Mouse (Mus musculus) liver, embryonic 12.5 days (tissue): ENCODE measurements around the gene Tpte. TPM values are rescaled to one million over a fixed set of nuclear protein-coding genes. Genes with fewer than 3 reads are reported as not detected.
"Not testable (repeated sequence)": the region's sequence is repeated elsewhere in the genome, so short reads cannot be mapped to it uniquely, and the experiment has no call there.

Experiments
- ATAC-seq: fragments of 200-750 bp; cut with Nextera tagmentation; 2 replicates; pipeline ENCODE4 v1.8.0; 2017; ENCODE audit warnings: moderate number of reproducible peaks, mild to moderate bottlenecking, moderate library complexity
- H3K27ac ChIP-seq: fragments of 300-500 bp; sonication (generic); 2 replicates; pipeline ENCODE4 v1.5.1; 2016; ENCODE audit warnings: mild to moderate bottlenecking
- H3K27me3 ChIP-seq: fragments of 300-500 bp; sonication (generic); replicated peaks from 2 replicates; pipeline ENCODE4 v1.6.1; 2016; ENCODE audit warnings: mild to moderate bottlenecking, moderate library complexity
- H3K36me3 ChIP-seq: fragments of 300-500 bp; sonication (generic); 2 replicates; pipeline ENCODE4 v1.6.1; 2016; ENCODE audit warnings: mild to moderate bottlenecking, moderate library complexity
- H3K4me1 ChIP-seq: fragments of 300-500 bp; sonication (generic); 2 replicates; pipeline ENCODE4 v1.6.1; 2016
- H3K4me2 ChIP-seq: fragments of 300-500 bp; sonication (generic); 2 replicates; pipeline ENCODE4 v1.6.1; 2016; ENCODE audit warnings: mild to moderate bottlenecking, moderate library complexity
- H3K4me3 ChIP-seq: fragments of 300-500 bp; sonication (generic); 2 replicates; pipeline ENCODE4 v1.5.1; 2016; ENCODE audit warnings: mild to moderate bottlenecking, moderate library complexity
- H3K9ac ChIP-seq: fragments of 300-500 bp; sonication (generic); 2 replicates; pipeline ENCODE4 v1.6.1; 2016; ENCODE audit warnings: mild to moderate bottlenecking, moderate library complexity
- H3K9me3 ChIP-seq: fragments of 300-500 bp; sonication (generic); replicated peaks from 2 replicates; pipeline ENCODE4 v1.6.1; 2016; ENCODE audit warnings: mild to moderate bottlenecking, moderate library complexity
- WGBS: fragments of 180-500 bp; shearing (Covaris S2); methylation state at CpG from one replicate; pipeline ENCODE4 v1.1.7; 2016; ENCODE audit not compliant: insufficient replicate concordance; 5-methylcytosine and 5-hydroxymethylcytosine counted together
- polyA plus RNA-seq: library from polyadenylated mRNA; unstranded; fragments of >200 nt; fragmentation: Nextera tagmentation; extraction: Ambion mirVana; gene quantifications from 2 replicates; pipeline ENCODE4 v1.2.1, GENCODE M21; 2016

Gene Tpte
- polyA plus RNA-seq, 1 experiment from 2014 or later = not detected

GRCm38 (mm10) chr8:22266809-22267208 is 16.4 kb upstream of the Tpte start:
- no peak overlapping the region for H3K4me3 ChIP-seq
- no peak overlapping the region for H3K27ac ChIP-seq
- no peak overlapping the region for H3K9ac ChIP-seq
- H3K36me3 ChIP-seq = no peaks in the 10 kb centered on the region
- no peak for ATAC-seq
- H3K4me1 ChIP-seq = no peaks in the 10 kb centered on the region
- no peaks in the 10 kb centered on the region for H3K9me3 ChIP-seq
- no peaks in the 10 kb centered on the region for H3K27me3 ChIP-seq
- no peak overlapping the region for H3K4me2 ChIP-seq
- WGBS = 62% methylated on average over 3 of the region's 3 CpGs

GRCm38 (mm10) chr8:22273142-22273541 is 10.1 kb upstream of the Tpte start:
- no peak overlapping the region for H3K27ac ChIP-seq
- 64% methylated on average over 3 of the region's 3 CpGs for WGBS
- no peaks in the 10 kb centered on the region for H3K27me3 ChIP-seq
- H3K4me2 ChIP-seq = no peak overlapping the region
- H3K9ac ChIP-seq = no peak overlapping the region
- no peaks in the 10 kb centered on the region for H3K4me1 ChIP-seq
- H3K4me3 ChIP-seq = no peak overlapping the region
- no peak for ATAC-seq
- no peaks in the 10 kb centered on the region for H3K9me3 ChIP-seq
- H3K36me3 ChIP-seq = no peaks in the 10 kb centered on the region

- H3K9me3 ChIP-seq = no peaks in the 10 kb centered on the region
- H3K36me3 ChIP-seq = no peaks in the 10 kb centered on the region
- 63% methylated on average over 10 of the region's 10 CpGs for WGBS
- no peak for ATAC-seq
- H3K27ac ChIP-seq = no peak overlapping the region
- H3K4me2 ChIP-seq = no peak overlapping the region
- no peaks in the 10 kb centered on the region for H3K27me3 ChIP-seq
- no peak overlapping the region for H3K4me3 ChIP-seq
- no peaks in the 10 kb centered on the region for H3K4me1 ChIP-seq
- H3K9ac ChIP-seq = no peak overlapping the region
Observed at GRCm38 (mm10) chr8:22274641-22275040, 8.6 kb upstream of the Tpte start.

GRCm38 (mm10) chr8:22302326-22302725 is 19.1 kb downstream of the Tpte start:
- Histone ChIP-seq H3K9ac (no peak overlapping the region), H3K9me3 (no peaks in the 10 kb centered on the region), H3K27ac (no peak overlapping the region), H3K4me2 (no peak overlapping the region), H3K4me3 (no peak overlapping the region), H3K27me3 (no peaks in the 10 kb centered on the region; the same call in 1 of the 2 replicates), H3K36me3 (no peaks in the 10 kb centered on the region), H3K4me1 (0 out of 2 replicates have a peak, but pooled peaks cover 2% of the 10 kb centered on the region)
- WGBS = 66% methylated on average over 2 of the region's 2 CpGs
- no peak for ATAC-seq

GRCm38 (mm10) chr8:22302896-22303306 is 19.7 kb downstream of the Tpte start:
- no peaks in the 10 kb centered on the region; the same call in 1 of the 2 replicates for H3K27me3 ChIP-seq
- WGBS = 31% methylated on average over 7 of the region's 7 CpGs
- ATAC-seq = no peak
- no peak overlapping the region for H3K27ac ChIP-seq
- no peaks in the 10 kb centered on the region for H3K9me3 ChIP-seq
- H3K36me3 ChIP-seq = no peaks in the 10 kb centered on the region
- H3K9ac ChIP-seq = no peak overlapping the region
- 0 out of 2 replicates have a peak, but pooled peaks cover 2% of the 10 kb centered on the region for H3K4me1 ChIP-seq
- no peak overlapping the region for H3K4me3 ChIP-seq
- H3K4me2 ChIP-seq = peak overlapping the region; percentile 42

- WGBS = 60% methylated on average over 9 of the region's 9 CpGs
- ATAC-seq, H3K36me3 ChIP-seq, H3K9me3 ChIP-seq, H3K27ac ChIP-seq, H3K27me3 ChIP-seq, H3K9ac ChIP-seq, H3K4me1 ChIP-seq, H3K4me2 ChIP-seq, H3K4me3 ChIP-seq: not testable (repeated sequence)
Observed at GRCm38 (mm10) chr8:22304045-22304444, 20.8 kb downstream of the Tpte start.

GRCm38 (mm10) chr8:22306999-22307398 is 23.8 kb downstream of the Tpte start:
- Histone ChIP-seq H3K4me2 (no peak overlapping the region), H3K4me1 (0 out of 2 replicates have a peak, but pooled peaks cover 2% of the 10 kb centered on the region), H3K27me3 (no peaks in the 10 kb centered on the region), H3K4me3 (no peak overlapping the region), H3K27ac (no peak overlapping the region), H3K9me3 (no peaks in the 10 kb centered on the region), H3K36me3 (no peaks in the 10 kb centered on the region), H3K9ac (no peak overlapping the region)
- WGBS = 58% methylated on average over 10 of the region's 10 CpGs
- no peak for ATAC-seq

- Histone ChIP-seq H3K4me2 (no peak overlapping the region), H3K27ac (no peak overlapping the region), H3K4me1 (no peaks in the 10 kb centered on the region), H3K36me3 (no peaks in the 10 kb centered on the region), H3K9ac (no peak overlapping the region), H3K4me3 (no peak overlapping the region), H3K27me3 (no peaks in the 10 kb centered on the region), H3K9me3 (no peaks in the 10 kb centered on the region)
- WGBS = 56% methylated on average over 9 of the region's 9 CpGs
- no peak for ATAC-seq
Observed at GRCm38 (mm10) chr8:22311446-22311845, 28.2 kb downstream of the Tpte start.

GRCm38 (mm10) chr8:22335426-22335825 is 52.2 kb downstream of the Tpte start:
- no peak for ATAC-seq

GRCm38 (mm10) chr8:22359359-22359758 is 76.1 kb downstream of the Tpte start:
- H3K27ac ChIP-seq = no peak overlapping the region
- H3K27me3 ChIP-seq = no peaks in the 10 kb centered on the region
- ATAC-seq = no peak
- H3K9ac ChIP-seq = no peak overlapping the region
- no peaks in the 10 kb centered on the region for H3K4me1 ChIP-seq
- H3K4me2 ChIP-seq = no peak overlapping the region
- no peak overlapping the region for H3K4me3 ChIP-seq
- H3K36me3 ChIP-seq = no peaks in the 10 kb centered on the region
- H3K9me3 ChIP-seq = no peaks in the 10 kb centered on the region
- WGBS = 75% methylated on average over 6 of the region's 6 CpGs

More at GRCm38 (mm10) chr8:22335426-22335825, 52.2 kb downstream of the Tpte start:
- no peak overlapping the region for H3K27ac ChIP-seq
- H3K4me2 ChIP-seq = no peak overlapping the region
- H3K9me3 ChIP-seq = no peaks in the 10 kb centered on the region
- no peaks in the 10 kb centered on the region for H3K4me1 ChIP-seq
- WGBS = 66% methylated on average over 13 of the region's 13 CpGs
- no peak overlapping the region for H3K9ac ChIP-seq
- no peak overlapping the region for H3K4me3 ChIP-seq
- no peaks in the 10 kb centered on the region for H3K27me3 ChIP-seq
- H3K36me3 ChIP-seq = no peaks in the 10 kb centered on the region

GRCm38 (mm10) chr8:22359882-22360281 is 76.6 kb downstream of the Tpte start:
- 70% methylated on average over 6 of the region's 6 CpGs for WGBS
- H3K9me3 ChIP-seq = no peaks in the 10 kb centered on the region
- no peak for ATAC-seq
- no peak overlapping the region for H3K9ac ChIP-seq
- H3K36me3 ChIP-seq = no peaks in the 10 kb centered on the region
- no peak overlapping the region for H3K4me3 ChIP-seq
- no peak overlapping the region for H3K4me2 ChIP-seq
- no peak overlapping the region for H3K27ac ChIP-seq
- H3K4me1 ChIP-seq = no peaks in the 10 kb centered on the region
- H3K27me3 ChIP-seq = no peaks in the 10 kb centered on the region

- Histone ChIP-seq H3K27ac (no peak overlapping the region), H3K27me3 (no peaks in the 10 kb centered on the region), H3K9ac (no peak overlapping the region), H3K4me2 (no peak overlapping the region), H3K4me3 (no peak overlapping the region), H3K36me3 (peaks cover 54% of the 10 kb centered on the region), H3K4me1 (no peaks in the 10 kb centered on the region), H3K9me3 (no peaks in the 10 kb centered on the region)
- WGBS = 84% methylated on average over 5 of the region's 5 CpGs
- no peak for ATAC-seq
Observed at GRCm38 (mm10) chr8:22376311-22376710, 93.1 kb downstream of the Tpte start.

- ATAC-seq = peak; percentile 47; the same call in 1 of the 2 replicates
- no peak overlapping the region for H3K4me3 ChIP-seq
- H3K27ac ChIP-seq = no peak overlapping the region
- no peak overlapping the region for H3K9ac ChIP-seq
- no peaks in the 10 kb centered on the region for H3K27me3 ChIP-seq
- H3K9me3 ChIP-seq = no peaks in the 10 kb centered on the region
- no peak overlapping the region for H3K4me2 ChIP-seq
- H3K4me1 ChIP-seq = no peaks in the 10 kb centered on the region
- WGBS = 45% methylated on average over 5 of the region's 5 CpGs
- peaks cover 59% of the 10 kb centered on the region for H3K36me3 ChIP-seq
Observed at GRCm38 (mm10) chr8:22376903-22377302, 93.7 kb downstream of the Tpte start.
